In the genomic region with DNA sequence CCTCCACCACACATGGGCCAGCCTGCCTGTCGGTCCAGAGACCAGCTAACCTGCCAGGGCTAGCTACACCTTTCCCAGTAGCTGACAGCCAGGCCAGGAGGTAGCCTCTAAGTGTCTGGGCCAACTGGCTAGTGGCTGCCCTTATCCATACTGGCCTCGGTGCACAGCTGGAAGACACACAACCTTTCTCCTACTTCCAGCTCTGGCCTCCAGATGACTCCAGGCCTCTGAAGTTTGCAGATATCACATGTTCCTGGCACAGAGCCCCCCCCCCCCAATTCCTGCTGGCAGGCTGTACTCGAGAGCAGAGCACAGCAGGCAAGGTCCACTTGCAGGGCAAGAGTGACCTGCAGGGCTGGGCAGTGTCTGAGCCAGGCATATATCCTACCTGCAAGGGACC, we compare ENCODE assay signal across 17 mouse cellular contexts. TPM values are rescaled to one million over a fixed set of nuclear protein-coding genes. Genes with fewer than 3 reads are reported as not detected.
DNase-seq lines count a peak whose midpoint lies in the region; ATAC-seq and TF ChIP-seq lines count a peak whose summit lies in the region.
"Had no signal": no experiment of that assay in that cellular context is flagged by ENCODE, and none has a peak within 500 bp of the region (broad histone marks: within the 10 kb centered on the region; RNA-seq: fewer than 3 reads in every experiment).

No protein-coding gene starts in this region.

- WGBS in kidney, embryonic 14.5 days: 68% methylated on average over 3 of the region's 3 CpGs
- 55% methylated on average over 3 of the region's 3 CpGs for WGBS in kidney, postnatal 0 days

- no peak overlapping the region for H3K27ac ChIP-seq in gastrocnemius, adult 2 months
- no peak overlapping the region for H3K27ac ChIP-seq in kidney, embryonic 14.5 days (ENCODE audit: low read depth, low read length)
- no peak overlapping the region for H3K27ac ChIP-seq in kidney, postnatal 0 days
- H3K27ac ChIP-seq: embryonic facial prominence, embryonic 13.5 days; heart, embryonic 15.5 days; hindbrain, postnatal 0 days; liver, embryonic 13.5 days had no signal

- peak; percentile 43 for DNase-seq in gastrocnemius, adult 2 months
- no peak for DNase-seq in gastrocnemius, postnatal 10 days
- peak; percentile 28 for DNase-seq in kidney, adult 11 months
- DNase-seq in NIH3T3 (ENCODE audit: low read depth): peak; percentile 13
- no peak for DNase-seq in kidney, postnatal 0 days (ENCODE audit: low spot score)
- DNase-seq in cerebellum, adult 9-11 months: no peak
- DNase-seq in yolk sac, embryonic 10.5 days (ENCODE audit: low spot score): no peak
- DNase-seq: cerebellum, adult 9-10 months; gastrocnemius, postnatal 14 days; liver, embryonic 13.5 days; lung, postnatal 14 days; thymus, adult 2 months had no signal

- no peaks in the 10 kb centered on the region for H3K36me3 ChIP-seq in kidney, embryonic 14.5 days (ENCODE audit: control insufficient read depth, insufficient read depth, low read length)
- no peaks in the 10 kb centered on the region for H3K36me3 ChIP-seq in kidney, postnatal 0 days (ENCODE audit: insufficient read depth, low read length)
- H3K36me3 ChIP-seq: embryonic facial prominence, embryonic 13.5 days; heart, embryonic 15.5 days; liver, embryonic 13.5 days had no signal

- no peaks in the 10 kb centered on the region for H3K9me3 ChIP-seq in kidney, embryonic 14.5 days (ENCODE audit: control insufficient read depth, low read length)
- no peaks in the 10 kb centered on the region for H3K9me3 ChIP-seq in kidney, postnatal 0 days (replicated peaks; ENCODE audit: low read length)
- H3K9me3 ChIP-seq: embryonic facial prominence, embryonic 13.5 days; heart, embryonic 15.5 days; liver, embryonic 13.5 days; megakaryocyte, embryonic 14.5 days had no signal

- no peaks in the 10 kb centered on the region for H3K4me1 ChIP-seq in kidney, embryonic 14.5 days (ENCODE audit: control insufficient read depth, insufficient read depth, low read length)
- H3K4me1 ChIP-seq in kidney, postnatal 0 days (replicated peaks; ENCODE audit: insufficient read depth, low read length): no peaks in the 10 kb centered on the region
- H3K4me1 ChIP-seq: embryonic facial prominence, embryonic 13.5 days had no signal

- intact Hi-C loops in gastrocnemius, adult 2 months (cut with DNase I): no loop called here

- TF ChIP-seq CTCF in gastrocnemius, adult 2 months (IDR thresholded peaks at IDR 0.05): no peak
- TF ChIP-seq CTCF in kidney, postnatal 0 days (IDR thresholded peaks at IDR 0.05; ENCODE audit: low read depth): no peak

- H3K9ac ChIP-seq in kidney, embryonic 14.5 days (ENCODE audit: low read depth, low read length): no peak overlapping the region
- H3K9ac ChIP-seq in kidney, postnatal 0 days (ENCODE audit: low read depth, low read length): no peak overlapping the region
- H3K9ac ChIP-seq: embryonic facial prominence, embryonic 13.5 days; heart, embryonic 15.5 days; liver, embryonic 13.5 days had no signal

- no peak overlapping the region for H3K4me3 ChIP-seq in gastrocnemius, adult 2 months
- H3K4me3 ChIP-seq in kidney, embryonic 14.5 days (ENCODE audit: low read length): no peak overlapping the region
- no peak overlapping the region for H3K4me3 ChIP-seq in kidney, postnatal 0 days (replicated peaks; ENCODE audit: low read depth, low read length)
- H3K4me3 ChIP-seq: embryonic facial prominence, embryonic 13.5 days; heart, embryonic 15.5 days; liver, embryonic 13.5 days; megakaryocyte, embryonic 14.5 days had no signal

- no peak overlapping the region for H3K4me2 ChIP-seq in kidney, embryonic 14.5 days (replicated peaks; ENCODE audit: low read depth, low read length)
- no peak overlapping the region for H3K4me2 ChIP-seq in kidney, postnatal 0 days (ENCODE audit: low read length)
- H3K4me2 ChIP-seq: embryonic facial prominence, embryonic 13.5 days; heart, embryonic 15.5 days; liver, embryonic 13.5 days had no signal

- ATAC-seq in kidney, embryonic 14.5 days (ENCODE audit: low FRiP score, low TSS enrichment): no peak
- ATAC-seq in kidney, postnatal 0 days (replicated peaks; ENCODE audit: low FRiP score, low read depth): peak; percentile 31; the same call in 1 of the 2 replicates
- ATAC-seq: hindbrain, postnatal 0 days had no signal

- H3K27me3 ChIP-seq in kidney, embryonic 14.5 days (ENCODE audit: control insufficient read depth, insufficient read depth, low read length): no peaks in the 10 kb centered on the region
- H3K27me3 ChIP-seq in kidney, postnatal 0 days (ENCODE audit: insufficient read depth, low read length): no peaks in the 10 kb centered on the region
- H3K27me3 ChIP-seq: embryonic facial prominence, embryonic 13.5 days; heart, embryonic 15.5 days; liver, embryonic 13.5 days had no signal

RNA-seq across cellular contexts. Expression of gene Klf11, which starts 23.9 kb away (rescaled TPM):
- 1 to 10 TPM; 4.1 to 7.9 TPM for total RNA-seq in gastrocnemius, adult 2 months (2021)
- 10 to 100 TPM in 1 of 2 experiments, 1 to 10 TPM in 1; 9.5 to 11.4 TPM for total RNA-seq in gastrocnemius, postnatal 10 days (2021)
- 6.2 and 11.9 TPM in 2 replicates for polyA plus RNA-seq in kidney, embryonic 14.5 days (2014; fragmentation: Nextera tagmentation; extraction: Ambion mirVana)
- 15.4 and 17.2 TPM in 2 replicates for polyA plus RNA-seq in kidney, postnatal 0 days (2015; fragmentation: Nextera tagmentation; extraction: Ambion mirVana)

RNA-seq across cellular contexts. Expression of gene Cys1, which starts 54.4 kb away (rescaled TPM):
- total RNA-seq in gastrocnemius, adult 2 months (2021): 1 to 10 TPM; 1.8 to 2.7 TPM
- total RNA-seq in gastrocnemius, postnatal 10 days (2021): 1 to 10 TPM; 7.4 to 8.3 TPM
- 10.7 and 11.8 TPM in 2 replicates for polyA plus RNA-seq in kidney, embryonic 14.5 days (2014; fragmentation: Nextera tagmentation; extraction: Ambion mirVana)
- 16.2 and 16.4 TPM in 2 replicates for polyA plus RNA-seq in kidney, postnatal 0 days (2015; fragmentation: Nextera tagmentation; extraction: Ambion mirVana)

RNA-seq across cellular contexts. Expression of gene Grhl1, which starts 55.1 kb away (rescaled TPM):
- total RNA-seq in gastrocnemius, adult 2 months (2021): under 1 TPM; 0.17 to 0.59 TPM
- total RNA-seq in gastrocnemius, postnatal 10 days (2021): under 1 TPM; 0.19 to 0.20 TPM
- polyA plus RNA-seq in kidney, embryonic 14.5 days (2014; fragmentation: Nextera tagmentation; extraction: Ambion mirVana): 1.4 and 3.5 TPM in 2 replicates
- polyA plus RNA-seq in kidney, postnatal 0 days (2015; fragmentation: Nextera tagmentation; extraction: Ambion mirVana): 2.3 and 2.8 TPM in 2 replicates

Comparison
In these comparisons a context has a peak if more than half of its experiments do, and no peak if none do; other contexts are left out.
1. DNase-seq: peak in gastrocnemius, adult 2 months (single experiment), kidney, adult 11 months (single experiment) and NIH3T3 (single experiment); none in gastrocnemius, postnatal 10 days (single experiment), kidney, postnatal 0 days (single experiment), cerebellum, adult 9-11 months (single experiment) and yolk sac, embryonic 10.5 days (single experiment).